Mouse (Mus musculus) layer of hippocampus, adult 6 months (tissue): ENCODE data around the gene Chek1. TPM values are rescaled to one million over a fixed set of nuclear protein-coding genes. Genes with fewer than 3 reads are reported as not detected.

Experiments
- long read RNA-seq, 2 experiments: library from polyadenylated mRNA; unstranded; transcript quantifications; one replicate each; pipeline ENCODE4 v2.0.0; 2019 to 2020
- polyA plus RNA-seq: library from polyadenylated mRNA; unstranded; fragments of <200 nt; fragmentation: Nextera tagmentation; gene quantifications from 2 replicates; pipeline ENCODE4 v1.2.3, GENCODE M21; 2021

Gene Chek1
- 1.1 and 1.6 TPM in 2 replicates for polyA plus RNA-seq
- long read RNA-seq, experiment 1, partial matches to known transcripts, result 0 of 2 reads
- long read RNA-seq, experiment 1, other reads (novel, unspliced or antisense), result 0 of 2 reads
- long read RNA-seq, experiment 2, partial matches to known transcripts, result 0 of 1 reads
- long read RNA-seq, experiment 2, other reads (novel, unspliced or antisense), result 0 of 1 reads

GRCm38 (mm10) chr9:36727034-36727755 lies at the start of gene Chek1:
Chek1 (minus strand) TSS chr9:36727065.

GRCm38 (mm10) chr9:36767203-36768143 lies 40.6 kb upstream of the Chek1 start, which contains the start of gene Stt3a:
Stt3a (minus strand) TSS chr9:36767679.

GRCm38 (mm10) chr9:36692920-36693319 lies 33.9 kb downstream of the Chek1 start, which contains the start of gene Acrv1:
Acrv1 (plus strand) TSS chr9:36693220.

Other genes with a start within 250 kb of the Chek1 start
- not detected in 2 replicates for gene Gm5615, start 185.1 kb downstream of the Chek1 start, polyA plus RNA-seq
- not detected in 2 replicates for gene Gm17689, start 144.4 kb downstream of the Chek1 start, polyA plus RNA-seq
- not detected in 2 replicates for gene A630095E13Rik, start 83.7 kb downstream of the Chek1 start, polyA plus RNA-seq
- not detected in 2 replicates for gene Acrv1, start 33.8 kb downstream of the Chek1 start, polyA plus RNA-seq
- 67.4 and 80.9 TPM in 2 replicates for gene Stt3a, start 40.6 kb upstream of the Chek1 start, polyA plus RNA-seq
- 11.2 and 12.2 TPM in 2 replicates for gene Ei24, start 70.3 kb upstream of the Chek1 start, polyA plus RNA-seq
- gene Fez1, start 94.8 kb upstream of the Chek1 start, polyA plus RNA-seq, result 474 and 503 TPM in 2 replicates